Mouse (Mus musculus) myocyte (in vitro differentiated cells): ENCODE data around the gene Iqch.

Source experiments
- CEBPB ChIP-seq: IDR thresholded peaks from 2 replicates; pipeline ENCODE4 v1.6.1; 2011; ENCODE audit warnings: mild to moderate bottlenecking, moderate library complexity; ENCODE audit not compliant: poor library complexity, insufficient read depth, severe bottlenecking
- E2F4 ChIP-seq: IDR thresholded peaks from one replicate; pipeline ENCODE4 v1.6.1; 2011; ENCODE audit warnings: mild to moderate bottlenecking, control low read depth, moderate library complexity; ENCODE audit not compliant: insufficient read depth
- MAX ChIP-seq: IDR thresholded peaks from one replicate; pipeline ENCODE4 v1.6.1; 2011; ENCODE audit warnings: low read depth, mild to moderate bottlenecking, control low read depth
- MYOD1 ChIP-seq, 3 experiments: IDR thresholded peaks; one replicate each; pipeline ENCODE4 v1.6.1; 2011; ENCODE audit warnings: control low read depth in 2 of 3, low read depth in 2 of 3, mild to moderate bottlenecking in 2 of 3, moderate library complexity in 1 of 3; ENCODE audit not compliant: insufficient read length in 2 of 3, control insufficient read depth in 1 of 3
- MYOG ChIP-seq, 3 experiments: IDR thresholded peaks; one replicate each; pipeline ENCODE4 v1.6.1; 2011; ENCODE audit warnings: control low read depth in 2 of 3, low read depth in 2 of 3, mild to moderate bottlenecking in 2 of 3; ENCODE audit not compliant: insufficient read length in 2 of 3, control insufficient read depth in 1 of 3, insufficient read depth in 1 of 3
- POLR2A ChIP-seq: IDR thresholded peaks from one replicate; pipeline ENCODE4 v1.6.1; 2011; ENCODE audit warnings: low read depth, mild to moderate bottlenecking, control low read depth, moderate library complexity; ENCODE audit not compliant: insufficient read length
- POLR2AphosphoS2 ChIP-seq: IDR thresholded peaks from one replicate; pipeline ENCODE4 v1.6.1; 2011; ENCODE audit warnings: low read depth, control low read depth; ENCODE audit not compliant: insufficient read length
- REST ChIP-seq: IDR thresholded peaks from one replicate; pipeline ENCODE4 v1.6.1; 2011; ENCODE audit warnings: mild to moderate bottlenecking, control low read depth, moderate library complexity; ENCODE audit not compliant: insufficient read depth, insufficient read length
- SRF ChIP-seq: IDR thresholded peaks from one replicate; pipeline ENCODE4 v1.6.1; 2011; ENCODE audit warnings: low read depth; ENCODE audit not compliant: control insufficient read depth, insufficient read length
- TCF12 ChIP-seq: IDR thresholded peaks from one replicate; pipeline ENCODE4 v1.6.1; 2011; ENCODE audit warnings: mild to moderate bottlenecking, control low read depth; ENCODE audit not compliant: poor library complexity, insufficient read depth, severe bottlenecking
- USF1 ChIP-seq: IDR thresholded peaks from one replicate; pipeline ENCODE4 v1.6.1; 2011; ENCODE audit warnings: low read depth, mild to moderate bottlenecking, control low read depth, moderate library complexity

GRCm38 (mm10) chr9:63420396-63420795, 181.9 kb downstream of the Iqch start:
- TF ChIP-seq POLR2A (no peak), E2F4 (no peak), USF1 (no peak), MAX (no peak), POLR2AphosphoS2 (no peak), MYOD1 (IDR thresholded peaks at IDR 0.05; ENCODE audit: control insufficient read depth in 1 of 3, insufficient read length in 2 of 3, low read depth in 2 of 3) (no peak), REST (no peak), TCF12 (no peak), MYOG (IDR thresholded peaks at IDR 0.05; ENCODE audit: control insufficient read depth in 1 of 3, insufficient read depth in 1 of 3, insufficient read length in 2 of 3, low read depth in 2 of 3) (no peak), SRF (no peak), CEBPB (no peak)
